Mouse (Mus musculus) heart, embryonic 16.5 days (tissue): ENCODE results near the gene Snap25. TPM values are rescaled to one million over a fixed set of nuclear protein-coding genes. Genes with fewer than 3 reads are reported as not detected.

ENCODE experiments used
- ATAC-seq: fragments of 200-750 bp; cut with Nextera tagmentation; replicated peaks from 2 replicates; pipeline ENCODE4 v1.8.0; 2017; ENCODE audit warnings: moderate number of reproducible peaks; ENCODE audit not compliant: insufficient read depth, low FRiP score; ENCODE audit errors: extremely low read depth
- H3K27ac ChIP-seq: fragments of 300-500 bp; sonication (generic); 2 replicates; pipeline ENCODE4 v1.5.1; 2014; ENCODE audit warnings: mild to moderate bottlenecking, low read length, control low read depth, moderate library complexity
- H3K27me3 ChIP-seq: fragments of 300-500 bp; sonication (generic); 2 replicates; pipeline ENCODE4 v1.6.1; 2014; ENCODE audit warnings: low read length, mixed read lengths; ENCODE audit not compliant: control insufficient read depth, insufficient read depth
- H3K36me3 ChIP-seq: fragments of 300-500 bp; sonication (generic); 2 replicates; pipeline ENCODE4 v1.6.1; 2014; ENCODE audit not compliant: control insufficient read depth, insufficient read depth
- H3K4me1 ChIP-seq: fragments of 300-500 bp; sonication (generic); 2 replicates; pipeline ENCODE4 v1.6.1; 2014; ENCODE audit warnings: low read length, mixed read lengths; ENCODE audit not compliant: control insufficient read depth, insufficient read depth
- H3K4me2 ChIP-seq: fragments of 300-500 bp; sonication (generic); 2 replicates; pipeline ENCODE4 v1.6.1; 2014; ENCODE audit warnings: low read depth, mild to moderate bottlenecking, control low read depth, low read length
- H3K4me3 ChIP-seq: fragments of 300-500 bp; sonication (generic); 2 replicates; pipeline ENCODE4 v1.5.1; 2014; ENCODE audit warnings: mild to moderate bottlenecking, control low read depth, low read length
- H3K9ac ChIP-seq: fragments of 300-500 bp; sonication (generic); 2 replicates; pipeline ENCODE4 v1.6.1; 2014; ENCODE audit warnings: low read length, control low read depth
- H3K9me3 ChIP-seq: fragments of 300-500 bp; sonication (generic); replicated peaks from 2 replicates; pipeline ENCODE4 v1.6.1; 2016; ENCODE audit warnings: low read length; ENCODE audit not compliant: control insufficient read depth
- WGBS: fragments of 180-500 bp; shearing (Covaris S2); extraction: QIAGEN DNeasy Blood & Tissue Kit; methylation state at CpG from one replicate; pipeline ENCODE4 v1.1.7; 2014; 5-methylcytosine and 5-hydroxymethylcytosine counted together
- polyA plus RNA-seq: library from polyadenylated mRNA; unstranded; fragments of >200 nt; fragmentation: Nextera tagmentation; extraction: Ambion mirVana; gene quantifications from 2 replicates; pipeline ENCODE4 v1.2.1, GENCODE M21; 2015

Snap25 gene
- polyA plus RNA-seq, 1 experiment from 2014 or later: 0.89 TPM

GRCm38 (mm10) chr2:136742230-136742629 lies 29.0 kb downstream of the Snap25 start:
- Histone ChIP-seq H3K27ac (no peak overlapping the region), H3K4me1 (no peaks in the 10 kb centered on the region), H3K4me3 (no peak overlapping the region), H3K9ac (no peak overlapping the region), H3K36me3 (no peaks in the 10 kb centered on the region), H3K9me3 (no peaks in the 10 kb centered on the region), H3K4me2 (no peak overlapping the region), H3K27me3 (no peaks in the 10 kb centered on the region)
- no peak for ATAC-seq
- WGBS: 60% methylated on average over 2 of the region's 2 CpGs

- 73% methylated on average over 2 of the region's 2 CpGs for WGBS
- H3K9ac ChIP-seq: no peak overlapping the region
These were observed 31.6 kb downstream of the Snap25 start for GRCm38 (mm10) chr2:136744683-136745326.

GRCm38 (mm10) chr2:136745327-136745994 lies 32.2 kb downstream of the Snap25 start:
- Histone ChIP-seq H3K27me3 (no peaks in the 10 kb centered on the region), H3K4me3 (no peak overlapping the region), H3K27ac (no peak overlapping the region), H3K4me1 (no peaks in the 10 kb centered on the region), H3K9ac (no peak overlapping the region), H3K4me2 (no peak overlapping the region), H3K9me3 (no peaks in the 10 kb centered on the region), H3K36me3 (no peaks in the 10 kb centered on the region)
- WGBS: 52% methylated on average over 7 of the region's 7 CpGs
- ATAC-seq: no peak

More at GRCm38 (mm10) chr2:136744683-136745326, 31.6 kb downstream of the Snap25 start:
- no peak overlapping the region for H3K4me3 ChIP-seq
- no peaks in the 10 kb centered on the region for H3K9me3 ChIP-seq
- H3K4me1 ChIP-seq: no peaks in the 10 kb centered on the region
- H3K36me3 ChIP-seq: no peaks in the 10 kb centered on the region
- H3K27me3 ChIP-seq: no peaks in the 10 kb centered on the region
- no peak for ATAC-seq
- H3K4me2 ChIP-seq: no peak overlapping the region
- no peak overlapping the region for H3K27ac ChIP-seq

DNA sequence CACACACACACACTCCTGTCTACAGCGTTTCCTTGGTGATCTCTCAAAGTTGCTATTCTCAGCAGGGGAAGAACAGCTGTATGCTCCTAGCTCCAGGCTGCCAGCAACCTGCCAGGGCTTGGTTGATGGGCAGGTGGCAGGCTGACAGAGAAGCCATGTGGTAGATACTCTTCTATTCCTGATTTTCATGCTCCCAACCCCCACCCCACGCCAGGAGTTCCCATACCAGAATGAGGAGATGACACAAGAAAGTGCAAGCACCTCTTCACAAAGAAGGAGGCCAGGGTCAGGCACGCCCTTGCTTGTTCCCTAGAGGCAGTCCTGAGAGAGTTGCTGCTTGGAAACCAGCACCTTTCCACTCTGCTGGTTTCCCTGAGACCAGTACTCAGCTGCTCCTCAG lies 40.4 kb downstream of the Snap25 start:
- Histone ChIP-seq H3K9ac (no peak overlapping the region), H3K27me3 (no peaks in the 10 kb centered on the region), H3K36me3 (no peaks in the 10 kb centered on the region), H3K27ac (no peak overlapping the region), H3K4me1 (no peaks in the 10 kb centered on the region), H3K4me2 (no peak overlapping the region), H3K4me3 (no peak overlapping the region), H3K9me3 (no peaks in the 10 kb centered on the region)
- ATAC-seq: no peak
- WGBS: 35% methylated on average over 3 of the region's 3 CpGs

- 84% methylated on average over 5 of the region's 5 CpGs for WGBS
- Histone ChIP-seq H3K36me3 (no peaks in the 10 kb centered on the region), H3K4me1 (no peaks in the 10 kb centered on the region), H3K9me3 (no peaks in the 10 kb centered on the region), H3K27ac (no peak overlapping the region), H3K27me3 (no peaks in the 10 kb centered on the region), H3K4me3 (no peak overlapping the region), H3K4me2 (no peak overlapping the region), H3K9ac (no peak overlapping the region)
- ATAC-seq: no peak
These were observed 45.7 kb downstream of the Snap25 start for GRCm38 (mm10) chr2:136758809-136759551.

DNA sequence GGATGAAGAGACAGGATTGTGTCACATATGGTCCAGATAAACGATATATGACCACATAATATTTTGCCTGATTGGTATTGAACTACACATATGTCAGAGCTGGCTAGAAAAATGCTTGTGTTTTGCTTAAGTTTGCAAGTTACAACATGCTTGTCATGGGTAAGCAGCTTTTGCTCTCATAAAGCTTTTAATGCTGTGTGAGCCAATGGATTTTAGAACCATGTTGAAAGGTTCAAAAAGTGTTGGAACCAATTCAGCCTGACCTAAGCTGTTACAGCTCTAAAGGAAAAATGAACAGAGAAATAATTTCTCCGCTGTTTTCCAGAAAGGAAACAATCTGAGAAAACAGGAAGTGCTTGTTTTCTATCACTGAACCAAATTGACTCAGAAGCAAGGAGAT lies 64.9 kb downstream of the Snap25 start:
- no peaks in the 10 kb centered on the region for H3K36me3 ChIP-seq
- H3K27ac ChIP-seq: no peak overlapping the region
- no peaks in the 10 kb centered on the region for H3K4me1 ChIP-seq
- H3K9ac ChIP-seq: no peak overlapping the region
- no peak overlapping the region for H3K4me3 ChIP-seq
- 56% methylated on average over 2 of the region's 2 CpGs for WGBS
- H3K9me3 ChIP-seq: no peaks in the 10 kb centered on the region
- no peaks in the 10 kb centered on the region for H3K27me3 ChIP-seq
- no peak overlapping the region for H3K4me2 ChIP-seq
- ATAC-seq: no peak

GRCm38 (mm10) chr2:136778674-136779073 lies 65.4 kb downstream of the Snap25 start:
- no peak for ATAC-seq
- Histone ChIP-seq H3K4me2 (no peak overlapping the region), H3K36me3 (no peaks in the 10 kb centered on the region), H3K9ac (no peak overlapping the region), H3K27ac (no peak overlapping the region), H3K9me3 (no peaks in the 10 kb centered on the region), H3K4me1 (no peaks in the 10 kb centered on the region), H3K4me3 (no peak overlapping the region), H3K27me3 (no peaks in the 10 kb centered on the region)
- 77% methylated on average over 3 of the region's 3 CpGs for WGBS

- H3K4me3 ChIP-seq: no peak overlapping the region
- no peak overlapping the region for H3K27ac ChIP-seq
- H3K4me2 ChIP-seq: no peak overlapping the region
- no peaks in the 10 kb centered on the region for H3K9me3 ChIP-seq
- no peaks in the 10 kb centered on the region for H3K36me3 ChIP-seq
- no peak for ATAC-seq
- no peaks in the 10 kb centered on the region for H3K27me3 ChIP-seq
- no peak overlapping the region for H3K9ac ChIP-seq
- no peaks in the 10 kb centered on the region for H3K4me1 ChIP-seq
These were observed 67.0 kb downstream of the Snap25 start for GRCm38 (mm10) chr2:136780268-136780667.

DNA sequence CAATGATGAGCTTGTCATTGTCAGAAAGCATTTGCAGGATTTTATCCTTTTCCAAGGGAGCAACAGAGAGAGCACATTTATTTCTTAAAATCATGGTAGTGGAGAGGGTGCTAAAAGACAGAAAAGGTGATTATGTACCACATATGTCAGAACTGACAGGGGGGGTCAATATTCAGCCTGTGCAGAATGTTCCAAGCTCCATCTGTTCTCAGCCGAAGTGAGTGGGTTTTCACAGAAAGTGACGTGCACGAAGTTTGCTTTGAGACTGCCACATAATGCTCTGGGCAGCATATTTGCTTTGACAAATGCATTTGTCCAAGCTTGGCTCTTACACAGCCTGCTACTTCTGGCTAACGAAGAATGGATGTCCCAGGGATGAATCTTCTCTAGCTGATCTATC lies 71.1 kb downstream of the Snap25 start:
- Histone ChIP-seq H3K4me1 (no peaks in the 10 kb centered on the region), H3K9ac (no peak overlapping the region), H3K27me3 (no peaks in the 10 kb centered on the region), H3K4me2 (no peak overlapping the region), H3K4me3 (no peak overlapping the region), H3K27ac (no peak overlapping the region), H3K9me3 (no peaks in the 10 kb centered on the region), H3K36me3 (no peaks in the 10 kb centered on the region)
- no peak for ATAC-seq
- 71% methylated on average over 4 of the region's 4 CpGs for WGBS
